Mouse (Mus musculus): ENCODE data around the gene Abhd6.

DNA sequence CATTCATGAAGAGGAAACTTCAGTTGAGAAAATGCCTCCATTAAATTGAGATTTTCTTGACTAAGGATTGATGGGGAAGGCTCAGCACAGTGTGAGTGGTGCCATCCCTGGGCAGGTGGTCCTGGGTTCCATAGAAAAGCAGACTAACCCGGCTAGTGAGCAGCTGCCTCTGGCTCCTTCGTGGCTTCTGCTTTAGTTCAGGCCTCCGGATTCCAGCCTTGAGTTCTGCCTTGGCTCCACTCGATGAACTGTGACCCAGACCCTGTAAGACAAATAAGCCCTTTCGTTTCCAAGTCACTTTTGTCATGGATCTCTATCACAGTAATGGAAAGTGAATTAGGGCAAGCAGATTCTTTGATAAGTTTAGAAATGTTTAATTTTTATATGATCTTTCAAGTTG lies 31.9 kb downstream of the Abhd6 start:
- no peak for TF ChIP-seq CTCF (IDR thresholded peaks at IDR 0.05 in 2 of 3, conservative IDR thresholded peaks at IDR 0.05 in 1 of 3; ENCODE audit: control insufficient read depth in 1 of 3, insufficient read depth in 1 of 3, low read depth in 2 of 3, low read length in 3 of 3, poor library complexity in 1 of 3, severe bottlenecking in 1 of 3)
- no peak for TF ChIP-seq POLR2A (IDR thresholded peaks at IDR 0.05; ENCODE audit: control insufficient read depth in 1 of 2, insufficient read depth in 1 of 2, low read depth in 1 of 2, low read length in 2 of 2, poor library complexity in 1 of 2)
- no peak for TF ChIP-seq GATA1 (IDR thresholded peaks at IDR 0.05; ENCODE audit: low read depth, low read length)
- no peak for TF ChIP-seq CHD2 (IDR thresholded peaks at IDR 0.05; ENCODE audit: low read length)
- no peak for TF ChIP-seq MYC (IDR thresholded peaks at IDR 0.05; ENCODE audit: low read depth, low read length)
- no peak for TF ChIP-seq ZC3H11A (IDR thresholded peaks at IDR 0.05; ENCODE audit: low read depth, low read length)
